26 mouse cellular contexts compared by ENCODE assay signal in genomic region chr17:71011931-71012662, GRCm38 (mm10). TPM values are rescaled to one million over a fixed set of nuclear protein-coding genes. Genes with fewer than 3 reads are reported as not detected.
DNase-seq lines count a peak whose midpoint lies in the region; ATAC-seq and TF ChIP-seq lines count a peak whose summit lies in the region.
"Had no signal": no experiment of that assay in that cellular context is flagged by ENCODE, and none has a peak within 500 bp of the region (broad histone marks: within the 10 kb centered on the region; RNA-seq: fewer than 3 reads in every experiment).

No protein-coding gene starts in this region.

- H3K4me1 ChIP-seq in midbrain, embryonic 11.5 days (ENCODE audit: control insufficient read depth, insufficient read depth, low read length) = no peaks in the 10 kb centered on the region
- H3K4me1 ChIP-seq in midbrain, embryonic 10.5 days = peaks cover 8% of the 10 kb centered on the region
- H3K4me1 ChIP-seq: embryonic facial prominence, embryonic 12.5 days; embryonic facial prominence, embryonic 15.5 days; forebrain, embryonic 13.5 days; hindbrain, embryonic 12.5 days; hindbrain, embryonic 15.5 days had no signal

- intact Hi-C loops in gastrocnemius, adult 2 months (cut with DNase I) = no loop called here

- H3K9me3 ChIP-seq in midbrain, embryonic 11.5 days (ENCODE audit: control insufficient read depth, low read length) = no peaks in the 10 kb centered on the region
- H3K9me3 ChIP-seq in midbrain, embryonic 10.5 days (replicated peaks) = no peaks in the 10 kb centered on the region
- H3K9me3 ChIP-seq: embryonic facial prominence, embryonic 12.5 days; embryonic facial prominence, embryonic 15.5 days; forebrain, embryonic 13.5 days; heart, embryonic 12.5 days; heart, embryonic 15.5 days; hindbrain, embryonic 12.5 days; hindbrain, embryonic 15.5 days had no signal

- H3K4me2 ChIP-seq in midbrain, embryonic 11.5 days = no peak overlapping the region
- H3K4me2 ChIP-seq: embryonic facial prominence, embryonic 12.5 days; embryonic facial prominence, embryonic 15.5 days; forebrain, embryonic 13.5 days; heart, embryonic 12.5 days; heart, embryonic 15.5 days; hindbrain, embryonic 12.5 days; hindbrain, embryonic 15.5 days had no signal

- H3K4me3 ChIP-seq in gastrocnemius, adult 2 months = no peak overlapping the region
- H3K4me3 ChIP-seq in midbrain, embryonic 11.5 days (ENCODE audit: low read depth, low read length) = no peak overlapping the region
- H3K4me3 ChIP-seq in midbrain, embryonic 10.5 days = no peak overlapping the region
- H3K4me3 ChIP-seq: embryonic facial prominence, embryonic 12.5 days; embryonic facial prominence, embryonic 15.5 days; forebrain, embryonic 13.5 days; heart, embryonic 12.5 days; heart, embryonic 15.5 days; hindbrain, embryonic 12.5 days; hindbrain, embryonic 15.5 days had no signal

- H3K9ac ChIP-seq in midbrain, embryonic 11.5 days (ENCODE audit: low read length) = no peak overlapping the region
- H3K9ac ChIP-seq: embryonic facial prominence, embryonic 12.5 days; embryonic facial prominence, embryonic 15.5 days; forebrain, embryonic 13.5 days; heart, embryonic 12.5 days; heart, embryonic 15.5 days; hindbrain, embryonic 12.5 days; hindbrain, embryonic 15.5 days had no signal

- no peaks in the 10 kb centered on the region for H3K36me3 ChIP-seq in midbrain, embryonic 11.5 days (ENCODE audit: control insufficient read depth, insufficient read depth, low read length)
- H3K36me3 ChIP-seq in midbrain, embryonic 10.5 days = no peaks in the 10 kb centered on the region
- H3K36me3 ChIP-seq: embryonic facial prominence, embryonic 12.5 days; embryonic facial prominence, embryonic 15.5 days; heart, embryonic 12.5 days; heart, embryonic 15.5 days; hindbrain, embryonic 12.5 days; hindbrain, embryonic 15.5 days had no signal

- no peak for ATAC-seq in midbrain, embryonic 11.5 days (ENCODE audit: low FRiP score)
- ATAC-seq: CD4-positive, CD25-positive, alpha-beta regulatory T cell, adult 4 months; forebrain, embryonic 13.5 days; forebrain, embryonic 16.5 days; intestine, postnatal 0 days; Patski had no signal

- no peaks in the 10 kb centered on the region for H3K27me3 ChIP-seq in midbrain, embryonic 11.5 days (ENCODE audit: control insufficient read depth, insufficient read depth, low read length)
- no peaks in the 10 kb centered on the region for H3K27me3 ChIP-seq in midbrain, embryonic 10.5 days (ENCODE audit: low read depth, poor library complexity, severe bottlenecking)
- H3K27me3 ChIP-seq: embryonic facial prominence, embryonic 12.5 days; embryonic facial prominence, embryonic 15.5 days; forebrain, embryonic 13.5 days; heart, embryonic 12.5 days; heart, embryonic 15.5 days; hindbrain, embryonic 12.5 days; hindbrain, embryonic 15.5 days; Patski had no signal

- peak overlapping the region; percentile 48; the same call in 1 of the 2 replicates for H3K27ac ChIP-seq in gastrocnemius, adult 2 months
- H3K27ac ChIP-seq in midbrain, embryonic 11.5 days (ENCODE audit: low read depth, low read length) = no peak overlapping the region
- no peak overlapping the region for H3K27ac ChIP-seq in midbrain, embryonic 10.5 days (replicated peaks)
- H3K27ac ChIP-seq: embryonic facial prominence, embryonic 12.5 days; embryonic facial prominence, embryonic 15.5 days; forebrain, embryonic 13.5 days; heart, embryonic 15.5 days; hindbrain, embryonic 12.5 days; hindbrain, embryonic 15.5 days had no signal

- no peak for DNase-seq in gastrocnemius, adult 2 months
- no peak for DNase-seq in gastrocnemius, postnatal 10 days
- peak; percentile 47 for DNase-seq in midbrain, embryonic 11.5 days (ENCODE audit: low spot score, missing footprints)
- DNase-seq in midbrain, embryonic 10.5 days (ENCODE audit: low spot score) = no peak
- DNase-seq in fibroblast of lung, adult 2 months (ENCODE audit: low read depth) = peak; percentile 73
- no peak for DNase-seq in kidney, adult 9 months
- DNase-seq: adrenal gland, adult 2 months; adrenal gland, postnatal 14 days; cerebellum, adult 11 months; cerebellum, adult 2 months; cerebellum, adult 9-11 months; cerebellum, postnatal 25 days; gastrocnemius, postnatal 36 days; heart, postnatal 14 days; kidney, adult 2 months had no signal

- no peak for TF ChIP-seq CTCF in gastrocnemius, adult 2 months (IDR thresholded peaks at IDR 0.05)

- WGBS in midbrain, embryonic 11.5 days = 87% methylated on average over 9 of the region's 9 CpGs
- WGBS in midbrain, embryonic 10.5 days = 89% methylated on average over 9 of the region's 9 CpGs

RNA-seq across cellular contexts. Expression of gene Myl12a, which starts 9.4 kb away (rescaled TPM):
- total RNA-seq in gastrocnemius, adult 2 months (2021) = 100 to 1,000 TPM; 301 to 553 TPM
- 100 to 1,000 TPM; 650 to 696 TPM for total RNA-seq in gastrocnemius, postnatal 10 days (2021)
- 375 and 403 TPM in 2 replicates for polyA plus RNA-seq in midbrain, embryonic 11.5 days (2014; fragmentation: Nextera tagmentation; extraction: Ambion mirVana)
- 366 and 403 TPM in 2 replicates for polyA plus RNA-seq in midbrain, embryonic 10.5 days (2016; fragmentation: Nextera tagmentation; extraction: Ambion mirVana)

RNA-seq across cellular contexts. Expression of gene Myom1, which starts 9.7 kb away (rescaled TPM):
- total RNA-seq in gastrocnemius, adult 2 months (2021) = 1,000 to 10,000 TPM; 1,223 to 1,379 TPM
- total RNA-seq in gastrocnemius, postnatal 10 days (2021) = 1,000 to 10,000 TPM; 1,013 to 1,104 TPM
- 1.3 and 1.4 TPM in 2 replicates for polyA plus RNA-seq in midbrain, embryonic 11.5 days (2014; fragmentation: Nextera tagmentation; extraction: Ambion mirVana)
- polyA plus RNA-seq in midbrain, embryonic 10.5 days (2016; fragmentation: Nextera tagmentation; extraction: Ambion mirVana) = 1.7 and 2.3 TPM in 2 replicates

Comparison
In these comparisons a context has a peak if more than half of its experiments do, and no peak if none do; other contexts are left out.
1. DNase-seq: peak in midbrain, embryonic 11.5 days (single experiment) and fibroblast of lung, adult 2 months (single experiment); none in gastrocnemius, adult 2 months (single experiment), gastrocnemius, postnatal 10 days (single experiment), midbrain, embryonic 10.5 days (single experiment) and kidney, adult 9 months (single experiment).